Mouse (Mus musculus): Measurements from ENCODE around the gene Dnah11.

Dnah11 gene

GRCm38 (mm10) chr12:117857023-117857422 is 341.8 kb downstream of the Dnah11 start:
- no peak for DNase-seq

GRCm38 (mm10) chr12:117853316-117853715 is 345.5 kb downstream of the Dnah11 start:
- peak; percentile 74 for DNase-seq

- DNase-seq, result no peak
Observed at GRCm38 (mm10) chr12:117850472-117850871, 348.4 kb downstream of the Dnah11 start.

- DNase-seq, result no peak
Observed at GRCm38 (mm10) chr12:117848621-117849020, 350.2 kb downstream of the Dnah11 start.

GRCm38 (mm10) chr12:117844917-117845316 is 353.9 kb downstream of the Dnah11 start:
- DNase-seq, result no peak

GRCm38 (mm10) chr12:117844075-117844408 is 354.8 kb downstream of the Dnah11 start:
- DNase-seq, result no peak

GRCm38 (mm10) chr12:117843302-117844074 is 355.4 kb downstream of the Dnah11 start:
- peak; percentile 60 for DNase-seq

GRCm38 (mm10) chr12:117842676-117843075 is 356.2 kb downstream of the Dnah11 start:
- no peak for DNase-seq

GRCm38 (mm10) chr12:117840705-117841104 is 358.1 kb downstream of the Dnah11 start:
- no peak for DNase-seq

- no peak for DNase-seq
Observed at GRCm38 (mm10) chr12:117837376-117837775, 361.5 kb downstream of the Dnah11 start.

- no peak for DNase-seq
Observed at GRCm38 (mm10) chr12:117835371-117835770, 363.5 kb downstream of the Dnah11 start.

GRCm38 (mm10) chr12:117834652-117835051 is 364.2 kb downstream of the Dnah11 start:
- no peak for DNase-seq

- DNase-seq, result no peak
Observed at GRCm38 (mm10) chr12:117832190-117832589, 366.7 kb downstream of the Dnah11 start.

- DNase-seq, result no peak
Observed at GRCm38 (mm10) chr12:117831351-117831961, 367.4 kb downstream of the Dnah11 start.

- no peak for DNase-seq
Observed at GRCm38 (mm10) chr12:117828350-117828749, 370.5 kb downstream of the Dnah11 start.
